Mouse (Mus musculus) erythroid progenitor cell, adult 5-6 weeks (primary cell): Measurements from ENCODE around the gene Apoa2. TPM values are rescaled to one million over a fixed set of nuclear protein-coding genes. Genes with fewer than 3 reads are reported as not detected.

Source experiments
- ATAC-seq: replicated peaks from 2 replicates; pipeline ENCODE4 v1.8.0; 2016; ENCODE audit warnings: moderate number of reproducible peaks, mild to moderate bottlenecking, moderate TSS enrichment, inconsistent platforms; ENCODE audit not compliant: poor library complexity, low FRiP score, severe bottlenecking
- total RNA-seq, 2 experiments: library from RNA; stranded (forward) in 1 of 2; stranded (reverse) in 1 of 2; fragments of 150-400 nt in 1 of 2; fragments of 186-747, 209-891 nt in 1 of 2; gene quantifications; 2 replicates each; pipeline versions ENCODE4 v1.2.3 to v1.2.4; 2015 to 2017; ENCODE audit warnings: low replicate concordance in 2 of 2

The Apoa2 gene
- total RNA-seq (2015; ENCODE audit: low replicate concordance) (16.8 TPM in 1 of 2 replicates, not detected in the other), total RNA-seq (2017; ENCODE audit: low replicate concordance) (not detected in 2 replicates)

GRCm38 (mm10) chr1:171224857-171225256, at the start of gene Apoa2:
TSS of gene Apoa2 (plus strand) at chr1:171225054.
- no peak for ATAC-seq

GRCm38 (mm10) chr1:171179487-171180171, 45.2 kb upstream of the Apoa2 start:
- no peak for ATAC-seq

- no peak for ATAC-seq
These were observed 41.8 kb upstream of the Apoa2 start for GRCm38 (mm10) chr1:171183025-171183424.

GRCm38 (mm10) chr1:171183620-171184019, 41.2 kb upstream of the Apoa2 start:
- ATAC-seq = no peak

GRCm38 (mm10) chr1:171184314-171184713, 40.5 kb upstream of the Apoa2 start:
- no peak for ATAC-seq

GRCm38 (mm10) chr1:171185655-171186054, 39.2 kb upstream of the Apoa2 start:
- no peak for ATAC-seq

- ATAC-seq = no peak
These were observed 36.8 kb upstream of the Apoa2 start for GRCm38 (mm10) chr1:171187851-171188700.

- ATAC-seq = no peak
These were observed 35.8 kb upstream of the Apoa2 start for GRCm38 (mm10) chr1:171189046-171189445.

- ATAC-seq = no peak
These were observed 35.3 kb upstream of the Apoa2 start for GRCm38 (mm10) chr1:171189476-171190114.

- ATAC-seq = no peak
These were observed 34.0 kb upstream of the Apoa2 start for GRCm38 (mm10) chr1:171190832-171191231.

GRCm38 (mm10) chr1:171192283-171192682, 32.6 kb upstream of the Apoa2 start:
- ATAC-seq = no peak

- ATAC-seq = no peak
These were observed 31.6 kb upstream of the Apoa2 start for GRCm38 (mm10) chr1:171193093-171193840.

GRCm38 (mm10) chr1:171193911-171194830, 30.7 kb upstream of the Apoa2 start:
- ATAC-seq = no peak

GRCm38 (mm10) chr1:171195046-171195822, 29.6 kb upstream of the Apoa2 start:
- ATAC-seq = no peak

- ATAC-seq = no peak; the same call in 1 of the 2 replicates
These were observed 28.9 kb upstream of the Apoa2 start, which contains the start of gene Pcp4l1 for GRCm38 (mm10) chr1:171195887-171196397. TSS of gene Pcp4l1 (minus strand) at chr1:171196268.

GRCm38 (mm10) chr1:171199532-171199931, 25.3 kb upstream of the Apoa2 start:
- ATAC-seq = no peak

- ATAC-seq = no peak
These were observed 24.1 kb upstream of the Apoa2 start for GRCm38 (mm10) chr1:171200769-171201168.
